Mouse (Mus musculus) hindbrain, embryonic 15.5 days (tissue): ENCODE measurements around the gene E330034G19Rik. TPM values are rescaled to one million over a fixed set of nuclear protein-coding genes. Genes with fewer than 3 reads are reported as not detected.

Experiments used
- polyA plus RNA-seq: library from polyadenylated mRNA; unstranded; fragments of >200 nt; fragmentation: Nextera tagmentation; extraction: Ambion mirVana; gene quantifications from 2 replicates; pipeline ENCODE4 v1.2.1, GENCODE M21; 2015

The E330034G19Rik gene
- polyA plus RNA-seq, 1 experiment from 2014 or later: not detected

Other genes starting within 250 kb of the E330034G19Rik start
- gene Dlg5, start 47.3 kb upstream of the E330034G19Rik start, polyA plus RNA-seq: 20.0 and 20.6 TPM in 2 replicates
- gene Polr3a, start 193.8 kb downstream of the E330034G19Rik start, polyA plus RNA-seq: 18.0 and 20.1 TPM in 2 replicates
- gene Rps24, start 193.9 kb downstream of the E330034G19Rik start, polyA plus RNA-seq: 520 and 607 TPM in 2 replicates